Mouse (Mus musculus): ENCODE measurements around the gene 1110008P14Rik.

Gene 1110008P14Rik

DNA sequence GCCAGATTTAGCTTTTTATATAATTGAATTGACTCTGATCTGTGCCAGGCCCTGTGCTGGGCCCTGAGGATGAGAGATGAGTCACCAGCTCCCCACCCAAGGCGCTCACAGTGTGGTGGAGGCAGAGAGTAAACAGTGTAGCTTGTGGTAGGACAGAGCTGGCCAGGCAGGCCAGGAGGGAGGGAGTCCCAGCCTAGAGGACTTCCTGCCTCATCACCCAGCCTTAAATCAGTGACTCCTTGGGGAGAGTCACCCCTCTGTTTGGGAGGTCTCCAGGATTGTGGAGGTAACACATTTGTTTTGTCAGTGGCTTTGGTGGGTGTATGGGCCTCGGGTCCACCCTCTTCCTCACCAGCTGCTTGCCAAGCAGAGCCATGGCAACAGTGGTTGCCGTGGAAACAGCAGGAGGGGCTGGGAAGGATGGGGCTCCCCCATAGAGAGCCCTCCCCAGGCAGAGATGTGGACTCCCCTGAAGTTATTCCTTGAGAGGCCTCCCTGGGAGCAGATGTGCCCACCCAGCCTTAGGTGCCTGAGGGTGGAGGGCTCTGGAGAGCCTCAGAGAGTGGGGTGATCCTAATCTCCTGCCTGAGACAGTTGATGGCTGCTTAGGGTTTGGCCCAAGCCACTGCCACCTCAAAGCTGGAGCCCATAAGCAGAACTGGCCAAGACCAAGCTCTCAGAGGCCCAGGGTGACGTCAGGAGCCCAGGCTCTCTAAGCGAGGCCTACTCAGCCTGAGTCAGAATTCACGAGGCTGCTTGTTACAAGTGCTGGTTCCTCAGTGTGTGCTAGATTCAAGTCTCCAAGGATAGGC is 39.0 kb downstream of the 1110008P14Rik start:
- peak; percentile 79 to 83 for DNase-seq (ENCODE audit: low spot score in 2 of 2)

DNA sequence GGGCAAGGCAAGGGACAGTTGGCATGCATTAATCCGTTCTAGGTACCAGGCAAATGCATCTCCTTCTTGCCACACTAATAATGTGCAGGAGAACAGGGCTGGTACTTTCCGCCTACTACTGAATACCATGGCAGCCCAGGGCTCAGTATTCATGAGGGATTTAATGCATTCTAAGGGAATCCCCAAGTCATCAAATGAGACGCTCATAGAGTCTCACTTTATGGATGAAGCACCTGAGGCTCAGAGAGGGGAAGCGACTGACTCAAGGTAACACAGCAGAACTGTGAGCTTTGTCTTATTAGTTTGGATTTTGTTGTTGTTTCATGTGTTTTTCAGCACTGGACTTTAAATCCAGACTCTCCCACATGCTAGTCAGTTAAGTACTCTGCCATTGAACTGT is 39.7 kb downstream of the 1110008P14Rik start:
- no peak for DNase-seq (ENCODE audit: low spot score in 2 of 2)

GRCm38 (mm10) chr2:32341634-32341939 is 40.2 kb downstream of the 1110008P14Rik start:
- DNase-seq (ENCODE audit: low spot score in 2 of 2), result no peak

DNA sequence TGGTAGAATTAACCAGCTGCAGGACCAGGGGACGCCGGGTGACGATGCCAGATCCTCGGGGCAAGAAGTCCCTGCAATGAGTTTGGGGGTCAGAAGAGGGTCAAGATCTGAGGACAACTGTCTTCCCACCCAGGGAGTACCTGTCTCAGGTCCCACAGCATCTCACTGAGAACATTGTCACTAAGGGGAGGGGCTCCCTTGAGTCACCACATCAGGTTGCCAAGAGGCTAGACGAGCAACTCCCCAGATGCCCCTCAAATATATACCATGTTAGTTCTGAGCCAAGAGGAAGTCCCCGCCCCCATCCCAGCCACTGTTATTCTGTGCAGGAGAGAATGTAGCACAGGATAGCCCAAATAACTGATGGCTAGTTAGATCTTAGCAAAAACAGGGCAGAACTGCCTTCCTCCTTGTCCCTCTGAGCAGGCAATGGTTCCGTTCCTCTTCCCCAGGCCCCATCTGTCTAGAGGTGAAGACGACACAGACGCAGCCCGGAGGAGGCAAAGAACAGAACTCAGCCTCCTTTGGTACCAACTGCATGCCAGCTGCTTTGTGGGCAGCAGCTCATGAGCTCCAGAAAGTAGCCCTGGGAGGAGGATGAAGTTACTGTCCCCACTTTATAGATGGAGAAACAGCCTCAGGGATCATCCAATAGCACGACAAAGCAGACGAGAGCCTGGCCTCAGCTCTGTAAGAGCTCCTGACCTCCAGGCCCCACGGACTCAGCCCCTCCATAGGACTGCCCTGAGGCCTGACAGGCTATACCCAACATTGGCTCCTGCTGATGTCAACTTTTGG is 40.7 kb downstream of the 1110008P14Rik start:
- DNase-seq (ENCODE audit: low spot score in 2 of 2), result peak in 1 of 2 experiments; percentile 78

GRCm38 (mm10) chr2:32339912-32340642 is 41.7 kb downstream of the 1110008P14Rik start:
- no peak for DNase-seq (ENCODE audit: low spot score in 2 of 2)

DNA sequence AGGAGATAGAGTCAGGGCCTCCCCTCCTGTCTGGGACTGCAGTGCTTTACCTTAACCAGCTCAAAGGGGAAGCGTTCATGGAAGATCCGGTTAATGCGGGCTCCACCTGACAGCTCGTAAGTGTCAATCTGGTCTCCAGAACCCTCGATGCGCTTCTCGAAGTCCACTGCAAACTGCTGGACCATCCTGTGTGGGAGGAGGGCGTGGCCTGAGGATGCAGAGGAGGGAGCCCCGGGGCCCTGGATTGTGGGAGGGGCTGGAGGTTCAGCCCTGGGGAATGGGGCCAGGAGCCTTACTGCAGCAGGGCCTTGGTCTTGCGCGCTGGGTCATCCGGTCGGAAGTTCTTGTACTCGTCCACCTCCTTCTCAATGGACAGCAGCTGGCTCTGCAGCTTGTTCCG is 45.9 kb downstream of the 1110008P14Rik start:
- no peak for DNase-seq (ENCODE audit: low spot score in 2 of 2)

DNA sequence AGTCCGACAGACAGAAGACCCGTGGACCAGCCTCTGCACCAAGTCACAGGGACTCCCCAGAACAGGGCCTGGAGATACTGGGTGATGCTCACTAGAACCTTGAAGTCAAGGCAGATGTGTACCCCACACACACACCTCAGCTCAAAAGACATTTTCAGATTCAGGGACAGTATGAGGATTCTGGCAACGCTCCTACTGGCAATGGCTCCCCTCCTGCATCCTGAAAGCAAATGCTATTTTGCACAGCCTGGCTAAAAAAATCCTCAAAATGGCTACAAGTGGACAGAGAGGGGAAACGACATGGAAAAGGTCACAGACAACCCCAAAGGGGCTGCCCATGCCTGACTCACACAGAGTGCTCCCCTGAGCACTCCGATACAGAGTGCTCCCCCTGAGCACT is 49.6 kb downstream of the 1110008P14Rik start:
- DNase-seq (ENCODE audit: low spot score in 2 of 2), result no peak

DNA sequence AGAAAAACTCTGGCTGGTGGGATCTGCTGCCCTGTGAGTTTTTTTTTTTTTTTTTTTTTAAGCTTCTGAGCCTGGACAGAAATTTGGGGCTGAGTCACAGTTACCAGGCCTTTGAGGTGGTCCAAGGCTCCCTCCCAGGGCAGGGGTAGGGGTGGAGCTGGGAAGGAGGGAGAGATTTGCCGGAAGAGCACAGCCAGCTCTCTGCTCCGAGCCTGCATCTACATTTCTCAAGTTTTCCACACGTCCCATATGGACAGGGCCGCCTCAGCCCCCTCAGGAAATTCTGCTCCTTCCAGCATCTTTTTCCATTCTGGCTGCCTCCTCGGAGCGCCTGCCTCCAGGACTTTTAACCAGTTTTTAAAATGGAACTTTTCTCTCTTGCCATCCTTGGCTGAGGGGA is 52.2 kb downstream of the 1110008P14Rik start:
- DNase-seq (ENCODE audit: low spot score in 2 of 2), result no peak

DNA sequence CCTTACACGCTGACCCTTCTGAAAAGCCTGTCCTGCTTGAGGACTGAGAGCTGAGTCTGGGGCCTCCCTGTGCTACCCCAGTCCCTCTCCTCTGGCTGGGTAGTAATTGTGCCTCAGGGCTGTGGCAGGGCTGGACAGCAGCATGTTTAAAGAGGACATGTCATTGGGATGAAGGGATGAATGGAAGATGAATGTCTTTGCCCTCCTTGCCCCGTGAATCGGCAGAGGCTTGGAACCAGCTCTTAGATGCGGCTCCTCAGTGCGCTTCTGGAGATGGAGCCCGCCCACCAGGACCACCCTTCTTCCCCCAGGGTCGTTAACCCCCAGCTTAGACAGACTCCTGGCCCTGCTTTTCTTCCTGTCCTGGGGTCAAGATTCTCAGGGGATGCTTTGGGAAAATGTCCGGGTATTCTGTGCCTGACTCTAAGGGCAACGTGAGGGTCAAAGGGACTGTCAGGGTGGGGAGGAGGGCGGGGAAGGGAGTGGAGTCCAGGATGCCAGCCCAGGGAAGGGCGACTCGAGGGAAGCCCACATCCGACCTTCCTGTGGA is 52.8 kb downstream of the 1110008P14Rik start:
- DNase-seq (ENCODE audit: low spot score in 2 of 2), result no peak

DNA sequence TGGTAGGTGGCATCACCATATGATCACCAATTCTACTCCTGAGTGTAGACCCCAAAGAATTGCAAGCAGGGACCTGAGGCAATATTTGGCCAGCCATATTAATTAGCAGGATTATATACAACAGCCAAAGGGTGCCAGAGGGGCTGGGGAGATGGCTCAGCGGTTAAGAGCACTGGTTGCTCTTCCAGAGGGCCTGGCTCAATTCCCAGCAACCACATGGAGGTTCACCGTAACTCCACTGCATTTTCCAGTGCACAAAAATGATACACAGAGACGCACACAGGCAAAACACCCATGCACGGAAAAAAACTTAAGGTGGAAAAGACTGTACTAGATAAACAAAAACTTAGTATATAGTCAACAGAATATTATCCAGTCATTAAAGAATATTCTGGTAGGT is 54.5 kb downstream of the 1110008P14Rik start:
- no peak for DNase-seq (ENCODE audit: low spot score in 2 of 2)
